Mouse (Mus musculus): ENCODE data around the gene Inpp5a. TPM values are rescaled to one million over a fixed set of nuclear protein-coding genes. Genes with fewer than 3 reads are reported as not detected.

Gene Inpp5a
- polyA plus RNA-seq, 1 experiment: 41.4 TPM

- TF ChIP-seq CTCF (IDR thresholded peaks at IDR 0.05; ENCODE audit: control insufficient read depth, insufficient read depth, insufficient replicate concordance, low read depth, low read length) (no peak), POLR2A (IDR thresholded peaks at IDR 0.05; ENCODE audit: control insufficient read depth, low read depth, low read length) (no peak)
- Histone ChIP-seq H3K4me1 (ENCODE audit: control insufficient read depth, insufficient read depth, low read length) (peaks cover 20% of the 10 kb centered on the region), H3K27me3 (ENCODE audit: control insufficient read depth, insufficient read depth, low read length) (no peaks in the 10 kb centered on the region), H3K36me3 (ENCODE audit: control insufficient read depth, insufficient read depth, low read length) (no peaks in the 10 kb centered on the region), H3K4me3 (ENCODE audit: control insufficient read depth, low read depth, low read length) (no peak overlapping the region), H3K27ac (ENCODE audit: control insufficient read depth, insufficient read depth, low read depth, low read length) (no peak overlapping the region)
These were observed 3.9 kb downstream of the Inpp5a start for GRCm38 (mm10) chr7:139392691-139393235.

GRCm38 (mm10) chr7:139397521-139397920 lies 8.6 kb downstream of the Inpp5a start:
- TF ChIP-seq CTCF (IDR thresholded peaks at IDR 0.05; ENCODE audit: control insufficient read depth, insufficient read depth, insufficient replicate concordance, low read depth, low read length) (no peak), POLR2A (IDR thresholded peaks at IDR 0.05; ENCODE audit: control insufficient read depth, low read depth, low read length) (no peak)
- no peaks in the 10 kb centered on the region for H3K27me3 ChIP-seq (ENCODE audit: control insufficient read depth, insufficient read depth, low read length)
- H3K4me3 ChIP-seq (ENCODE audit: control insufficient read depth, low read depth, low read length): no peak overlapping the region
- H3K36me3 ChIP-seq (ENCODE audit: control insufficient read depth, insufficient read depth, low read length): no peaks in the 10 kb centered on the region
- H3K27ac ChIP-seq (ENCODE audit: control insufficient read depth, insufficient read depth, low read depth, low read length): no peak overlapping the region
- H3K4me1 ChIP-seq (ENCODE audit: control insufficient read depth, insufficient read depth, low read length): peaks cover 9% of the 10 kb centered on the region

- no peaks in the 10 kb centered on the region for H3K27me3 ChIP-seq (ENCODE audit: control insufficient read depth, insufficient read depth, low read length)
- H3K4me3 ChIP-seq (ENCODE audit: control insufficient read depth, low read depth, low read length): no peak overlapping the region
- H3K27ac ChIP-seq (ENCODE audit: control insufficient read depth, insufficient read depth, low read depth, low read length): no peak overlapping the region
- no peaks in the 10 kb centered on the region for H3K36me3 ChIP-seq (ENCODE audit: control insufficient read depth, insufficient read depth, low read length)
- peaks cover 5% of the 10 kb centered on the region; the same call in 1 of the 2 replicates for H3K4me1 ChIP-seq (ENCODE audit: control insufficient read depth, insufficient read depth, low read length)
- TF ChIP-seq CTCF (IDR thresholded peaks at IDR 0.05; ENCODE audit: control insufficient read depth, insufficient read depth, insufficient replicate concordance, low read depth, low read length): no peak
- no peak for TF ChIP-seq POLR2A (IDR thresholded peaks at IDR 0.05; ENCODE audit: control insufficient read depth, low read depth, low read length)
These were observed 9.2 kb downstream of the Inpp5a start for GRCm38 (mm10) chr7:139398111-139398510.

- no peak overlapping the region for H3K27ac ChIP-seq (ENCODE audit: control insufficient read depth, insufficient read depth, low read depth, low read length)
- no peak for TF ChIP-seq CTCF (IDR thresholded peaks at IDR 0.05; ENCODE audit: control insufficient read depth, insufficient read depth, insufficient replicate concordance, low read depth, low read length)
- no peak for TF ChIP-seq POLR2A (IDR thresholded peaks at IDR 0.05; ENCODE audit: control insufficient read depth, low read depth, low read length)
- peaks cover 5% of the 10 kb centered on the region; the same call in 1 of the 2 replicates for H3K4me1 ChIP-seq (ENCODE audit: control insufficient read depth, insufficient read depth, low read length)
- H3K36me3 ChIP-seq (ENCODE audit: control insufficient read depth, insufficient read depth, low read length): no peaks in the 10 kb centered on the region
- H3K4me3 ChIP-seq (ENCODE audit: control insufficient read depth, low read depth, low read length): no peak overlapping the region
- no peaks in the 10 kb centered on the region for H3K27me3 ChIP-seq (ENCODE audit: control insufficient read depth, insufficient read depth, low read length)
These were observed 9.7 kb downstream of the Inpp5a start for GRCm38 (mm10) chr7:139398530-139399021.

GRCm38 (mm10) chr7:139399572-139399971 lies 10.7 kb downstream of the Inpp5a start:
- TF ChIP-seq POLR2A (IDR thresholded peaks at IDR 0.05; ENCODE audit: control insufficient read depth, low read depth, low read length) (no peak), CTCF (IDR thresholded peaks at IDR 0.05; ENCODE audit: control insufficient read depth, insufficient read depth, insufficient replicate concordance, low read depth, low read length) (no peak)
- Histone ChIP-seq H3K4me3 (ENCODE audit: control insufficient read depth, low read depth, low read length) (no peak overlapping the region), H3K36me3 (ENCODE audit: control insufficient read depth, insufficient read depth, low read length) (no peaks in the 10 kb centered on the region), H3K4me1 (ENCODE audit: control insufficient read depth, insufficient read depth, low read length) (peaks cover 5% of the 10 kb centered on the region; the same call in 1 of the 2 replicates), H3K27ac (ENCODE audit: control insufficient read depth, insufficient read depth, low read depth, low read length) (no peak overlapping the region), H3K27me3 (ENCODE audit: control insufficient read depth, insufficient read depth, low read length) (no peaks in the 10 kb centered on the region)

GRCm38 (mm10) chr7:139399977-139400685 lies 11.2 kb downstream of the Inpp5a start:
- H3K36me3 ChIP-seq (ENCODE audit: control insufficient read depth, insufficient read depth, low read length): no peaks in the 10 kb centered on the region
- TF ChIP-seq CTCF (IDR thresholded peaks at IDR 0.05; ENCODE audit: control insufficient read depth, insufficient read depth, insufficient replicate concordance, low read depth, low read length) (no peak), POLR2A (IDR thresholded peaks at IDR 0.05; ENCODE audit: control insufficient read depth, low read depth, low read length) (no peak)

GRCm38 (mm10) chr7:139400926-139401325 lies 12.0 kb downstream of the Inpp5a start:
- Histone ChIP-seq H3K27ac (ENCODE audit: control insufficient read depth, insufficient read depth, low read depth, low read length) (no peak overlapping the region), H3K4me3 (ENCODE audit: control insufficient read depth, low read depth, low read length) (no peak overlapping the region), H3K36me3 (ENCODE audit: control insufficient read depth, insufficient read depth, low read length) (no peaks in the 10 kb centered on the region), H3K4me1 (ENCODE audit: control insufficient read depth, insufficient read depth, low read length) (peaks cover 3% of the 10 kb centered on the region; the same call in 1 of the 2 replicates), H3K27me3 (ENCODE audit: control insufficient read depth, insufficient read depth, low read length) (no peaks in the 10 kb centered on the region)
- TF ChIP-seq POLR2A (IDR thresholded peaks at IDR 0.05; ENCODE audit: control insufficient read depth, low read depth, low read length) (no peak), CTCF (IDR thresholded peaks at IDR 0.05; ENCODE audit: control insufficient read depth, insufficient read depth, insufficient replicate concordance, low read depth, low read length) (no peak)

More at GRCm38 (mm10) chr7:139399977-139400685, 11.2 kb downstream of the Inpp5a start:
- Histone ChIP-seq H3K4me1 (ENCODE audit: control insufficient read depth, insufficient read depth, low read length) (peaks cover 3% of the 10 kb centered on the region; the same call in 1 of the 2 replicates), H3K4me3 (ENCODE audit: control insufficient read depth, low read depth, low read length) (no peak overlapping the region), H3K27me3 (ENCODE audit: control insufficient read depth, insufficient read depth, low read length) (no peaks in the 10 kb centered on the region), H3K27ac (ENCODE audit: control insufficient read depth, insufficient read depth, low read depth, low read length) (no peak overlapping the region)
